Mouse (Mus musculus) liver, embryonic 16.5 days (tissue): ENCODE measurements around the gene Pum3. TPM values are rescaled to one million over a fixed set of nuclear protein-coding genes. Genes with fewer than 3 reads are reported as not detected.

Source experiments
- ATAC-seq: fragments of 200-750 bp; cut with Nextera tagmentation; 2 replicates; pipeline ENCODE4 v1.8.0; 2017; ENCODE audit warnings: low read depth, mild to moderate bottlenecking, moderate number of reproducible peaks, moderate library complexity
- H3K27ac ChIP-seq: fragments of 300-500 bp; sonication (generic); 2 replicates; pipeline ENCODE4 v1.5.1; 2014; ENCODE audit warnings: mild to moderate bottlenecking, low read length
- H3K27me3 ChIP-seq: fragments of 300-500 bp; sonication (generic); 2 replicates; pipeline ENCODE4 v1.6.1; 2014; ENCODE audit warnings: low read depth, low read length, mixed read lengths; ENCODE audit not compliant: control insufficient read depth, insufficient read depth
- H3K36me3 ChIP-seq: fragments of 300-500 bp; sonication (generic); 2 replicates; pipeline ENCODE4 v1.6.1; 2014; ENCODE audit warnings: mild to moderate bottlenecking; ENCODE audit not compliant: control insufficient read depth, insufficient read depth
- H3K4me1 ChIP-seq: fragments of 300-500 bp; sonication (generic); 2 replicates; pipeline ENCODE4 v1.6.1; 2014; ENCODE audit warnings: low read depth, low read length, mixed read lengths; ENCODE audit not compliant: control insufficient read depth
- H3K4me2 ChIP-seq: fragments of 300-500 bp; sonication (generic); 2 replicates; pipeline ENCODE4 v1.6.1; 2014; ENCODE audit warnings: low read depth, low read length, mixed read lengths
- H3K4me3 ChIP-seq: fragments of 300-500 bp; sonication (generic); 2 replicates; pipeline ENCODE4 v1.5.1; 2014; ENCODE audit warnings: low read depth, mild to moderate bottlenecking, low read length
- H3K9ac ChIP-seq: fragments of 300-500 bp; sonication (generic); 2 replicates; pipeline ENCODE4 v1.6.1; 2014; ENCODE audit warnings: low read depth, low read length
- H3K9me3 ChIP-seq: fragments of 300-500 bp; sonication (generic); replicated peaks from 2 replicates; pipeline ENCODE4 v1.6.1; 2016; ENCODE audit warnings: low read length; ENCODE audit not compliant: control insufficient read depth
- WGBS: fragments of 180-500 bp; shearing (Covaris S2); extraction: QIAGEN DNeasy Blood & Tissue Kit; methylation state at CpG from one replicate; pipeline ENCODE4 v1.1.7; 2014; ENCODE audit not compliant: insufficient replicate concordance; 5-methylcytosine and 5-hydroxymethylcytosine counted together
- polyA plus RNA-seq: library from polyadenylated mRNA; unstranded; fragments of >200 nt; fragmentation: Nextera tagmentation; extraction: Ambion mirVana; gene quantifications from 2 replicates; pipeline ENCODE4 v1.2.1, GENCODE M21; 2015

Gene Pum3
- polyA plus RNA-seq, 1 experiment from 2014 or later, result 25.3 TPM

DNA sequence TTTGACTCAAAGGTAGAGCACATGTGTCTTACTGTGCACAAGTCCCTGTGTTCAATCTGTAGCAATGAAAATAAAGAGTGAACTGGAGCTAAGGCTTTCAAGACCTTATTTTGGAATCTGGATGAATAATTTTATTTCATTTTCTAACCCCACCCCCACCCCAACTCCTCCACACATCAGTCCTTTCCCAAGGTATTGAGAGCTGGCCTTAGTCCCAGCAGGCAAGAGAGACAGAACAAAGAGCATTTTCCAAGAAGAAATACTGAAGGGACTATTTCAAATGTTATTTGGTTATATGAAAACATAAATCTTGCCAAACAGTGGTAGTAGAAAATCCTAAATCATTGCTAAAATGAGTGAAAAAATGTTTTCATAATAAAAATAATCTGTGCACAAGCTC is 69.2 kb downstream of the Pum3 start:
- H3K36me3 ChIP-seq, result no peaks in the 10 kb centered on the region
- no peak overlapping the region for H3K4me3 ChIP-seq
- no peaks in the 10 kb centered on the region for H3K9me3 ChIP-seq
- H3K4me1 ChIP-seq, result no peaks in the 10 kb centered on the region
- no peak overlapping the region for H3K27ac ChIP-seq
- H3K27me3 ChIP-seq, result no peaks in the 10 kb centered on the region
- H3K9ac ChIP-seq, result no peak overlapping the region
- no peak for ATAC-seq
- H3K4me2 ChIP-seq, result no peak overlapping the region

DNA sequence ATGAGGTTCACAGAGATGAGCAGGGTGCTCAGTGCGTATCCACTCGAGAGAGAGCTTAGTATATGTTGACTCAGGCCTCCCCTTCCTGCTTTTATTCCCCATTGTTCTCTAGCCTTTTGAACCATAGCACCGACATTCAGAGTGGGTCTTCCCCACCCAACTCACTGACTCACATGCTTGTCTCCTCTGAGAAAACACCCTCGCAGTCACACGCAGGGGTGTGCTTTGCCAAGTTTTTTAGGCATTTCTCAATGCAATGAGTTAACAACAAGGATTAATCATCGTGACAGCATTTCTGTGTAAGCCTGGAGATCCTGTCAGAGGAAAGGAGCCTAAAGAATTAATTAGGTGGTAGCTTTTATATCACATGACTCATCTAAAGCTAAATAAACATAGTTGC is 77.9 kb downstream of the Pum3 start:
- no peaks in the 10 kb centered on the region for H3K36me3 ChIP-seq
- no peaks in the 10 kb centered on the region for H3K27me3 ChIP-seq
- ATAC-seq, result no peak
- 46% methylated on average over 6 of the region's 6 CpGs for WGBS
- H3K4me2 ChIP-seq, result no peak overlapping the region
- no peak overlapping the region for H3K27ac ChIP-seq
- no peaks in the 10 kb centered on the region for H3K9me3 ChIP-seq
- H3K9ac ChIP-seq, result no peak overlapping the region
- H3K4me1 ChIP-seq, result no peaks in the 10 kb centered on the region
- H3K4me3 ChIP-seq, result no peak overlapping the region

DNA sequence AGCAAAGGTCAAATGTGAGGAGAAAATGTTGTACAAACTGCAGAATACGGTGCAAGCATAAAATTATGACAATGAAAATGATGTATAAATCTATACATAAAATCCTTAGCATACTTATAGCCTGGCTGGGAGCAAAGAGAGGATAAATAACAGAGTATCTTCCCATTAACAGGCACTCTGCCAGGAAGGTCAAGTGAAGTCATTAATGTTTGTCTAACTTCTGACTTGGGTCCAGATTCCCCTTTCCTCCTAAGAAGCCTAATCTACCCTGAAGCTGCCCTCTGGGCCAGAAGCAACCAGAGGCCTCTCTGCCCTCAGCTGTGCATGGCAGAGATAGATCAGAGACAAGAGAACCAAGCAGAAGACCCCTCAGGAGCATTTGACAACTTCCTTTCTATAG is 83.1 kb downstream of the Pum3 start:
- Histone ChIP-seq H3K4me2 (no peak overlapping the region), H3K9me3 (no peaks in the 10 kb centered on the region), H3K9ac (no peak overlapping the region), H3K27me3 (no peaks in the 10 kb centered on the region), H3K4me1 (no peaks in the 10 kb centered on the region), H3K27ac (no peak overlapping the region), H3K4me3 (no peak overlapping the region), H3K36me3 (no peaks in the 10 kb centered on the region)
- no peak for ATAC-seq
- 33% methylated on average over 1 of the region's 1 CpGs for WGBS

Other genes with a start within 250 kb of the Pum3 start
- gene Vldlr, start 213.3 kb downstream of the Pum3 start, polyA plus RNA-seq, result 2.1 TPM in 2 replicates
- not detected in 2 replicates for gene Kcnv2, start 107.2 kb downstream of the Pum3 start, polyA plus RNA-seq